Mouse (Mus musculus) T-helper 17 cell (primary cell): ENCODE data around the gene Tpi1.
"Not testable (repeated sequence)": the region's sequence is repeated elsewhere in the genome, so short reads cannot be mapped to it uniquely, and the experiment has no call there.

Source experiments
- in situ Hi-C, 2 experiments: fragments of 300-600 bp; cut with MboI, MseI; formaldehyde crosslinking; loops; 1 replicate in 1 of 2; 2 replicates in 1 of 2; pipeline ENCODE4 v1.15.1; 2025; ENCODE audit warnings: high pct_unique_total_duplicates in 2 of 2

Gene Tpi1

DNA sequence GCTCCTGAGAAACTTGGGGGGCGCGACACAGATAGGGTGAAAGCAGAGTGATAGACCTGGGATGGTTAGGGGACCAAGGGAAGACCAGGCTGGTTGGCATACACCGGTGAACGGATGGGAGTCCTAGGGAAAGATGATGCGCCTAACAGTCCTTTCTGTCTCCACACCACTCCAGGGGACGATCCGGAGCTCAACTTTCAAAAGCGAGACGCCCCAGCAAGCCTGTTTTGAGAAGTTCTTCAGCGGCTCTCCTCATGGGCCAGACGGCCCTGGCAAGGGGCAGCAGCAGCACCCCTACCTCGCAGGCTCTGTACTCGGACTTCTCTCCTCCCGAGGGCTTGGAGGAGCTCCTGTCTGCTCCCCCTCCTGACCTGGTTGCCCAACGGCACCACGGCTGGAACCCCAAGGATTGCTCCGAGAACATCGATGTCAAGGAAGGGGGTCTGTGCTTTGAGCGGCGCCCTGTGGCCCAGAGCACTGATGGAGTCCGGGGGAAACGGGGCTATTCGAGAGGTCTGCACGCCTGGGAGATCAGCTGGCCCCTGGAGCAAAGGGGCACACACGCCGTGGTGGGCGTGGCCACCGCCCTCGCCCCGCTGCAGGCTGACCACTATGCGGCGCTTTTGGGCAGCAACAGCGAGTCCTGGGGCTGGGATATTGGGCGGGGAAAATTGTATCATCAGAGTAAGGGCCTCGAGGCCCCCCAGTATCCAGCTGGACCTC, 4.9 kb downstream of the Tpi1 start:
- in situ Hi-C loops = no loop called here

GRCm38 (mm10) chr6:124808358-124809012, 5.6 kb downstream of the Tpi1 start, which contains the start of gene Spsb2:
Spsb2 (plus strand) TSS chr6:124808661.
- in situ Hi-C loops = no loop called here

GRCm38 (mm10) chr6:124807986-124808357, 6.1 kb downstream of the Tpi1 start:
- in situ Hi-C loops = no loop called here

DNA sequence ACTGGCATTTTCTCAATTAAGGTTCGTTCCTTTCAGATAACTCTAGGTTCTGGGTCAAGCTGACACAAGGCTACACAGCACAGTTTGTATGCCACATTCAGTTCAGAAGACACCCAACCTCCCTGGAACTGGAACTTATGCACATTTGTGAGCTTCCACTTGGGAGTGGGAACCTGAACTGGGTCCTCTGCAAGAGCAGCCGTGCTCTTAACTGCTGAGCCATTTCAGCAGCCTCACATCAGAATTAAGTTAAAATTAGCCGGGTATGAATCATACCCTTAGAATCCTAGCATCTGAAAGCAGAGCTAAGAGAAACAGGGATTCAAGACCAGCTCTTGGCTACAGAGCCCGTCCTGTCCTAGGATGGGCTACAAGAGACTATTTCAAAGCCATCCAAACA, 6.7 kb downstream of the Tpi1 start:
- in situ Hi-C loops = no loop called here

- in situ Hi-C loops = no loop called here
Measured at GRCm38 (mm10) chr6:124806446-124807140, 7.5 kb downstream of the Tpi1 start.

GRCm38 (mm10) chr6:124805341-124806321, 8.5 kb downstream of the Tpi1 start:
- in situ Hi-C loops = no loop called here

- in situ Hi-C loops = no loop called here
Measured at GRCm38 (mm10) chr6:124804341-124804740, 9.8 kb downstream of the Tpi1 start.

DNA sequence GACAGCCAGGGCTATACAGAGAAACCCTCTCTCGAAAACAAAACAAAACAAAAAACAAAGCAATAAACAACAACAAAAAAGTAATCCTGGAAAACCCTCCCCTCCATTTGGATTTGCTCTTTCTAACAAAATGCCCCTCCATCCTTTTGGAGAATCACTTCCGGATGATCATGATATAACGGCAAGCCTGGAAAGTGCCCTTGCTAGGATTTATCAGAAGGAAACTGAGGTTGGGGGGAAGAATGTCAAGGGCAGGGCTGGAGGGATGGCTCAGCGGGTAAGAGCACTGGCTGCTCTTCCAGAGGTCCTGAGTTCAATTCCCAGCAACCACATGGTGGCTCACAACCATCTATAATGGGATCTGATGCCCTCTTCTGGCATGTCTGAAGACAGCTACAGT, 10.4 kb downstream of the Tpi1 start:
- in situ Hi-C loops = not testable (repeated sequence)

DNA sequence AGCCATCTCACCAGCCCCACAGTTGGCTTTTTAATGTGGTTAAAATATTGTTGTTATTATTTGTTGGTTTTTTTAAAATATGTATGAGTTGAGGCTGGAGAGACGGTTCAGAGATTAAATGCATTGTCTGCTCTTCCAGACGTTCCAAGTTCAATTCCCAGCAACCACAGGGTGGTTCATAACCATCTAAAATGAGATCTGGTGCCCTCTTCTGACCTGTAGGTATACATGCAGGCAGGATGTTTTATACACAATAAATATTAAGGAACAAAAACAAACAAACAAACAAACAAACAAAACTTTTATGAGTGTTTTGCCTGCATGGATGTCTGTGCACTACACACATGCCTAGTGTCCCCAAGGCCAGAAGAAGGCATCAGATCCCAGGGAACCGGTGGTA, 11.0 kb downstream of the Tpi1 start:
- in situ Hi-C loops = no loop called here

- in situ Hi-C loops = not testable (repeated sequence)
Measured at GRCm38 (mm10) chr6:124802400-124802799, 11.7 kb downstream of the Tpi1 start.

- in situ Hi-C loops = loop anchor here in 1 of 2 experiments (25.0 kb wide), 1 partner anchor 759 kb away; no protein-coding TSS in a partner anchor
Measured at GRCm38 (mm10) chr6:124796200-124796599, 17.9 kb downstream of the Tpi1 start.

DNA sequence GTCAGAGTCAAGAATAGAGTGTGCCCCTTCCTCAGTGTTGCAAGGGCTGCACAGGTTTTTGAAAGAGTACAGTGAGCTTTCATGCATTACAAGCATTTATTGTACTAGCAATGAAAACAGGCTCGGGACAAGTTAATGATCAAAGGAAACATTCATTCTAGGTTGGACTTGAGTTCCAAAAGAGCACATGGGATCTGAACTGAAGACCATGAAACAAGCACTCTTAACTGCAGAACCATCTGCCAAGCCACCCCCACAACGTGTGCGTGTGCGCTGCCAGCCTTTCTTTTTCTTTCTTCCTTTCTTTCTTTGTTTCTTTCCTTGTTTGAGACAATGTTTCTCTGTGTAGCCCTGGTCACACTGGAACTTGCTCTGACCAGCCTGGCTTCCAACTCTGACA, 18.3 kb downstream of the Tpi1 start:
- in situ Hi-C loops = loop anchor here in 1 of 2 experiments (25.0 kb wide), 1 partner anchor 758 kb away; no protein-coding TSS in a partner anchor

DNA sequence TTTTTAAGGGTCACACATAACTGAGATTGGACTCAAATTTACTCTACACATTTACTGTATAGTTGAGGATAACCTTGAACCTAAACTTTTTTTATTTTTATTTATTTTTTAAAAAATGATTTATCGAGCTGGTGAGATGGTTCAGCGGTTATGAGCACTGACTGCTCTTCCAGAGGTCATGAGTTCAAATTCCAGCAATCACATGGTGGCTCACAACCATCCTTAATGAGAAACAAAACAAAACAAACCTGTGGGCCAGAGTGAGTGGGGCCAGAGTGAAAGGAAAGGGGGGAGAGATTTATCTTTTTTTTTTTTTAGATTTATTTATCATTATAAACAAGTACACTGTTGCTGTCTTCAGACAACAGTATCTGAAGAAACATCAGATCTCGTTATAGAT, 22.2 kb downstream of the Tpi1 start:
- in situ Hi-C loops = loop anchor here in 1 of 2 experiments (25.0 kb wide), 1 partner anchor 755 kb away; no protein-coding TSS in a partner anchor

DNA sequence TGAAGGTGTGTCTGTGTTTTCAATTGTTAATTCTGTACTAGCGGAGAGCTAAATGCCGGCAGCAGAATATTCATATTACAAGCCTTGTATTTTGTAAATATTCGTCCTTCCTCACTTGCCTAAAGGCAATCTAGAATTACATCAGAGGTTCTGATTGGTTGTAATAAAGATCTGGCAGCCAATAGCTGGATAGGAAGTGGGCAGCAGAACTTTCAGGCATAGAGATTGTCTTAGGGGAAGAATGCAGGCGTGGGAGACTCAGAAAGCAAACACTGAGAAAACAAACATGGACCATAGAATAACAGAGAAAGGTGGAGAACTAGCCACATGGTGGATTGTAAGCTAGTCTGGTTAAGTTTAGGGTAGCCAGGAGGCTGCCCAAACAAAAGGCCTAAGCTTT, 24.0 kb downstream of the Tpi1 start:
- in situ Hi-C loops = loop anchor here in 1 of 2 experiments (25.0 kb wide), 1 partner anchor 753 kb away; no protein-coding TSS in a partner anchor

GRCm38 (mm10) chr6:124789519-124789918, 24.6 kb downstream of the Tpi1 start:
- in situ Hi-C loops = loop anchor here in 1 of 2 experiments (25.0 kb wide), 1 partner anchor 752 kb away; no protein-coding TSS in a partner anchor

- in situ Hi-C loops = loop anchor here in 1 of 2 experiments (25.0 kb wide), 1 partner anchor 750 kb away; no protein-coding TSS in a partner anchor
Measured at GRCm38 (mm10) chr6:124787722-124788121, 26.4 kb downstream of the Tpi1 start.

- in situ Hi-C loops = loop anchor here in 1 of 2 experiments (25.0 kb wide), 1 partner anchor 750 kb away; no protein-coding TSS in a partner anchor
Measured at GRCm38 (mm10) chr6:124786756-124787420, 27.2 kb downstream of the Tpi1 start.

DNA sequence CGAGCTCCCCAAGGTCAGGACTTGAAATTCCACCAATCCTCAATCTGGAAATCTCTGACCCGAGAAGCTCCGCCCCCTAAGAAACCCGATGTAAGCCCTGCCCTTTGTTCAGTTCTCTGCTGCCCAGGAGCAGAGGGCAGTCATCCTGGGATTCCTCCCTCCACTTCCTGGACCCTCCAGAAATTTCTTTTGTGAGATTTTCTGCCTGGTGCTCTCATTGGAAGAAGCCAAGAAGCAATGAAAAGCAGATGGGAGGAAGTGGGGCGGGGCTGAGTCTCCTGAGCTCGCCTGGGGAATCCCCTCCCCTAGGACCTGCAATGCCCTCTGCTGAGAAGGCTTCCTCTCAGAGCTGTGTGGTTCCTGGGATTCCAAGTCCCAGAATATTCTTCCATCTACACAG, 31.7 kb downstream of the Tpi1 start:
- in situ Hi-C loops = loop anchor here in 1 of 2 experiments (25.0 kb wide), 1 partner anchor 745 kb away; no protein-coding TSS in a partner anchor

- in situ Hi-C loops = loop anchor here in 1 of 2 experiments (25.0 kb wide), 1 partner anchor 744 kb away; no protein-coding TSS in a partner anchor
Measured at GRCm38 (mm10) chr6:124780917-124781316, 33.2 kb downstream of the Tpi1 start.

DNA sequence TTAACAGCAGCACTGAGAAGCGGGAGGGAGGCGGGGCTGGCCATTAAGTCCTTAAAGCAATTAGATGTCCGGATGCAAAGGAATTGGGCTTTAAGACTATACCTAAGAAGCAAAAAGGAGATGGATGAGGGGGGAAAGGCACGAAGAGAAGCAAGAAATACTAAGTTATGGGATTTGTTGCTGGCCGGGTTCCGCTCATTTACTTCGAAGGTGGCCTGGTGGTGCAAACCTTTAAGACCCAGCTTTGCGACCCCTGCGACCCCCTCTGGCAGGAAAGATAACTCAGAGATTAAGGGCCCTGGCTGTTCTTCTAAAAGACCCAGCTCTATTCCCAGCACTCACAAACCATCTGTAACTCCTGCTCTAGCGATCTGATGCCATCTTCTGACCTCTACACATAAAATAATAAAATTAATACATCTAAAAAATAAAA, 34.1 kb downstream of the Tpi1 start:
- in situ Hi-C loops = loop anchor here in 1 of 2 experiments (25.0 kb wide), 1 partner anchor 743 kb away; no protein-coding TSS in a partner anchor
